Mouse (Mus musculus) kidney, adult 2 months (tissue): ENCODE results near the gene Hoxc13. TPM values are rescaled to one million over a fixed set of nuclear protein-coding genes. Genes with fewer than 3 reads are reported as not detected.

ENCODE experiments used
- DNase-seq: peaks from one replicate; pipeline ENCODE4 v3.0.0; 2021
- H3K27ac ChIP-seq: fragments of 200-500 bp; 2 replicates; pipeline ENCODE4 v1.5.1; 2012; ENCODE audit warnings: low read depth, low read length, control low read depth, inconsistent platforms; ENCODE audit not compliant: insufficient read depth
- H3K27me3 ChIP-seq: fragments of 200-500 bp; replicated peaks from 2 replicates; pipeline ENCODE4 v1.6.1; 2012; ENCODE audit warnings: mild to moderate bottlenecking, moderate library complexity, low read length, inconsistent platforms; ENCODE audit not compliant: control insufficient read depth, insufficient read depth
- H3K36me3 ChIP-seq: fragments of 200-500 bp; 2 replicates; pipeline ENCODE4 v1.6.1; 2012; ENCODE audit warnings: mild to moderate bottlenecking, moderate library complexity, low read length, inconsistent platforms; ENCODE audit not compliant: control insufficient read depth, insufficient read depth
- H3K4me1 ChIP-seq: fragments of 200-500 bp; 2 replicates; pipeline ENCODE4 v1.6.1; 2011; ENCODE audit warnings: low read length; ENCODE audit not compliant: control insufficient read depth, insufficient read depth
- H3K4me3 ChIP-seq: fragments of 200-500 bp; 2 replicates; pipeline ENCODE4 v1.5.1; 2011; ENCODE audit warnings: mild to moderate bottlenecking, low read depth, low read length, control low read depth; ENCODE audit not compliant: insufficient read depth
- CTCF ChIP-seq: fragments of 200-500 bp; conservative IDR thresholded peaks from 2 replicates; pipeline ENCODE4 v1.5.1; 2011; ENCODE audit warnings: low read depth, mild to moderate bottlenecking, control low read depth, low read length, moderate library complexity, mixed read lengths; ENCODE audit not compliant: insufficient read depth, insufficient read length
- POLR2A ChIP-seq: fragments of 200-500 bp; IDR thresholded peaks from one replicate; pipeline ENCODE4 v1.6.1; 2011; ENCODE audit warnings: low read depth, low read length, control low read depth
- WGBS: fragments of 180-500 bp; shearing (Covaris S2); methylation state at CpG from one replicate; pipeline ENCODE4 v1.1.7; 2018; 5-methylcytosine and 5-hydroxymethylcytosine counted together
- polyA plus RNA-seq: library from polyadenylated mRNA; depleted of rRNA; stranded (reverse); fragments of >200 nt; gene quantifications from 2 replicates; pipeline ENCODE4 v1.2.3, GENCODE M21; 2012

Gene Hoxc13
- polyA plus RNA-seq, 1 experiment: not detected

- WGBS: 8% methylated on average over 29 of the region's 30 CpGs
- peaks cover 4% of the 10 kb centered on the region; the same call in 1 of the 2 replicates for H3K4me1 ChIP-seq
- DNase-seq: peak; percentile 96
- H3K27ac ChIP-seq: peak overlapping the region; percentile 93
- no peaks in the 10 kb centered on the region for H3K36me3 ChIP-seq
- H3K4me3 ChIP-seq: peak overlapping the region; percentile 59
- TF ChIP-seq CTCF (peak; percentile 80), POLR2A (peak; percentile 43)
- no peaks in the 10 kb centered on the region for H3K27me3 ChIP-seq
Measured at GRCm38 (mm10) chr15:102965892-102966775, 45.2 kb downstream of the Hoxc13 start.

GRCm38 (mm10) chr15:102966776-102967311, 45.9 kb downstream of the Hoxc13 start, which contains the start of gene Hoxc10:
Gene Hoxc10 (plus strand): TSS chr15:102966796.
- peak; percentile 53 for DNase-seq
- Histone ChIP-seq H3K27ac (peak within 1 kb of the TSS; percentile 93), H3K36me3 (no peaks in the 10 kb centered on the region), H3K4me3 (peak within 1 kb of the TSS; percentile 59), H3K27me3 (no peaks in the 10 kb centered on the region), H3K4me1 (peaks cover 4% of the 10 kb centered on the region; the same call in 1 of the 2 replicates)
- 3% methylated on average over 27 of the region's 27 CpGs for WGBS
- no peak for TF ChIP-seq POLR2A

- Histone ChIP-seq H3K4me3 (peak within 1 kb of the TSS; percentile 59), H3K4me1 (peaks cover 4% of the 10 kb centered on the region; the same call in 1 of the 2 replicates)
- TF ChIP-seq POLR2A (no peak), CTCF (no peak)
Measured at GRCm38 (mm10) chr15:102967312-102967510, 46.3 kb downstream of the Hoxc13 start, which contains the start of gene Hoxc5. Gene Hoxc5 (plus strand): TSS chr15:102967443.

GRCm38 (mm10) chr15:102967511-102968397, 46.9 kb downstream of the Hoxc13 start:
- WGBS: 12% methylated on average over 34 of the region's 34 CpGs
- no peaks in the 10 kb centered on the region for H3K36me3 ChIP-seq
- no peaks in the 10 kb centered on the region for H3K27me3 ChIP-seq
- peak overlapping the region; percentile 85 for H3K27ac ChIP-seq
- H3K4me3 ChIP-seq: peak overlapping the region; percentile 59
- DNase-seq: no peak
- peaks cover 4% of the 10 kb centered on the region; the same call in 1 of the 2 replicates for H3K4me1 ChIP-seq
- TF ChIP-seq CTCF: no peak
- no peak for TF ChIP-seq POLR2A

More at GRCm38 (mm10) chr15:102967312-102967510, 46.3 kb downstream of the Hoxc13 start, which contains the start of gene Hoxc5:
- Histone ChIP-seq H3K27me3 (no peaks in the 10 kb centered on the region), H3K27ac (peak within 1 kb of the TSS; percentile 93), H3K36me3 (no peaks in the 10 kb centered on the region)
- no peak for DNase-seq
- 3% methylated on average over 12 of the region's 12 CpGs for WGBS

- WGBS: 50% methylated on average over 1 of the region's 1 CpGs
- H3K27me3 ChIP-seq: no peaks in the 10 kb centered on the region
Measured at GRCm38 (mm10) chr15:102969296-102969695, 48.4 kb downstream of the Hoxc13 start.

GRCm38 (mm10) chr15:102970740-102971139, 49.8 kb downstream of the Hoxc13 start:
- Histone ChIP-seq H3K36me3 (no peaks in the 10 kb centered on the region), H3K27me3 (no peaks in the 10 kb centered on the region), H3K4me3 (no peak overlapping the region), H3K4me1 (peaks cover 4% of the 10 kb centered on the region; the same call in 1 of the 2 replicates), H3K27ac (peak overlapping the region; percentile 26)
- 8% methylated on average over 12 of the region's 12 CpGs for WGBS
- no peak for TF ChIP-seq POLR2A
- no peak for TF ChIP-seq CTCF
- DNase-seq: peak; percentile 67

More at GRCm38 (mm10) chr15:102969296-102969695, 48.4 kb downstream of the Hoxc13 start:
- DNase-seq: no peak
- TF ChIP-seq CTCF (no peak), POLR2A (no peak)
- H3K27ac ChIP-seq: peak overlapping the region; percentile 71
- H3K36me3 ChIP-seq: no peaks in the 10 kb centered on the region
- H3K4me3 ChIP-seq: no peak overlapping the region
- peaks cover 4% of the 10 kb centered on the region; the same call in 1 of the 2 replicates for H3K4me1 ChIP-seq

- Histone ChIP-seq H3K4me1 (peaks cover 4% of the 10 kb centered on the region; the same call in 1 of the 2 replicates), H3K36me3 (no peaks in the 10 kb centered on the region), H3K27ac (peak overlapping the region; percentile 63), H3K4me3 (peak overlapping the region; percentile 49), H3K27me3 (no peaks in the 10 kb centered on the region)
- 19% methylated on average over 21 of the region's 21 CpGs for WGBS
- TF ChIP-seq CTCF: no peak
- no peak for TF ChIP-seq POLR2A
- DNase-seq: no peak
Measured at GRCm38 (mm10) chr15:102972254-102972653, 51.4 kb downstream of the Hoxc13 start.
